Mouse (Mus musculus): ENCODE results near the gene Hoxd8. TPM values are rescaled to one million over a fixed set of nuclear protein-coding genes. Genes with fewer than 3 reads are reported as not detected.
A peak's percentile ranks its signal among the peaks of the same experiment; 100 is the strongest.

The Hoxd8 gene
- polyA plus RNA-seq, 2 experiments: 0.04 to 0.06 TPM

- 3% methylated on average over 16 of the region's 16 CpGs for WGBS (ENCODE audit: insufficient replicate concordance)
- no peak overlapping the region for H3K4me3 ChIP-seq (ENCODE audit: insufficient read depth in 1 of 2, low read depth in 2 of 2, low read length in 2 of 2)
- peaks cover 100% of the 10 kb centered on the region for H3K27me3 ChIP-seq (ENCODE audit: control insufficient read depth, insufficient read depth, low read length)
- H3K36me3 ChIP-seq (replicated peaks; ENCODE audit: control insufficient read depth, insufficient read depth, low read depth): no peaks in the 10 kb centered on the region
- TF ChIP-seq CTCF (IDR thresholded peaks at IDR 0.05; ENCODE audit: low read depth) (peak; percentile 31; the same call in 1 of the 2 replicates), EP300 (IDR thresholded peaks at IDR 0.05; ENCODE audit: low read depth) (no peak)
- no peaks in the 10 kb centered on the region for H3K9me3 ChIP-seq (ENCODE audit: control insufficient read depth, low read length)
- H3K4me2 ChIP-seq (ENCODE audit: low read depth): no peak overlapping the region
- ATAC-seq (ENCODE audit: insufficient read depth): no peak
- H3K9ac ChIP-seq (replicated peaks): no peak overlapping the region
- peak in 1 of 3 experiments; percentile 13 for DNase-seq (ENCODE audit: low read depth in 3 of 3, low spot score in 3 of 3)
- H3K27ac ChIP-seq: no peak overlapping the region
- H3K4me1 ChIP-seq (replicated peaks; ENCODE audit: control insufficient read depth in 2 of 2, insufficient read depth in 2 of 2, low read length in 1 of 2): no peaks in the 10 kb centered on the region
Observed at GRCm38 (mm10) chr2:74694066-74694465, 10.3 kb upstream of the Hoxd8 start.

- Histone ChIP-seq H3K4me3 (ENCODE audit: insufficient read depth in 1 of 2, low read depth in 2 of 2, low read length in 2 of 2) (no peak overlapping the region), H3K9ac (replicated peaks) (no peak overlapping the region), H3K4me2 (ENCODE audit: low read depth) (no peak overlapping the region), H3K36me3 (replicated peaks; ENCODE audit: control insufficient read depth, insufficient read depth, low read depth) (no peaks in the 10 kb centered on the region), H3K27ac (no peak overlapping the region), H3K27me3 (ENCODE audit: control insufficient read depth, insufficient read depth, low read length) (peaks cover 100% of the 10 kb centered on the region), H3K4me1 (replicated peaks; ENCODE audit: control insufficient read depth in 2 of 2, insufficient read depth in 2 of 2, low read length in 1 of 2) (no peaks in the 10 kb centered on the region), H3K9me3 (ENCODE audit: control insufficient read depth, low read length) (no peaks in the 10 kb centered on the region)
- ATAC-seq (ENCODE audit: insufficient read depth) (no peak), DNase-seq (ENCODE audit: low read depth in 3 of 3, low spot score in 3 of 3) (no peak)
- no peak for TF ChIP-seq CTCF (IDR thresholded peaks at IDR 0.05; ENCODE audit: low read depth)
- TF ChIP-seq EP300 (IDR thresholded peaks at IDR 0.05; ENCODE audit: low read depth): no peak
- 6% methylated on average over 1 of the region's 1 CpGs for WGBS (ENCODE audit: insufficient replicate concordance)
Observed at GRCm38 (mm10) chr2:74695383-74695782, 9.0 kb upstream of the Hoxd8 start.

- H3K9me3 ChIP-seq (ENCODE audit: control insufficient read depth, low read length): no peaks in the 10 kb centered on the region
- no peaks in the 10 kb centered on the region for H3K4me1 ChIP-seq (replicated peaks; ENCODE audit: control insufficient read depth in 2 of 2, insufficient read depth in 2 of 2, low read length in 1 of 2)
- ATAC-seq (ENCODE audit: insufficient read depth) (no peak), DNase-seq (ENCODE audit: low read depth in 3 of 3, low spot score in 3 of 3) (no peak)
- H3K27ac ChIP-seq: no peak overlapping the region
- H3K36me3 ChIP-seq (replicated peaks; ENCODE audit: control insufficient read depth, insufficient read depth, low read depth): no peaks in the 10 kb centered on the region
- H3K9ac ChIP-seq (replicated peaks): no peak overlapping the region
- TF ChIP-seq EP300 (IDR thresholded peaks at IDR 0.05; ENCODE audit: low read depth) (no peak), CTCF (IDR thresholded peaks at IDR 0.05; ENCODE audit: low read depth) (no peak)
- no peak overlapping the region for H3K4me3 ChIP-seq (ENCODE audit: insufficient read depth in 1 of 2, low read depth in 2 of 2, low read length in 2 of 2)
- 10% methylated on average over 7 of the region's 7 CpGs for WGBS (ENCODE audit: insufficient replicate concordance)
- H3K4me2 ChIP-seq (ENCODE audit: low read depth): no peak overlapping the region
- H3K27me3 ChIP-seq (ENCODE audit: control insufficient read depth, insufficient read depth, low read length): peaks cover 100% of the 10 kb centered on the region
Observed at GRCm38 (mm10) chr2:74695813-74696430, 8.5 kb upstream of the Hoxd8 start.

- Histone ChIP-seq H3K4me2 (ENCODE audit: low read depth) (no peak overlapping the region), H3K4me3 (ENCODE audit: insufficient read depth in 1 of 2, low read depth in 2 of 2, low read length in 2 of 2) (no peak overlapping the region), H3K27ac (no peak overlapping the region), H3K9me3 (ENCODE audit: control insufficient read depth, low read length) (no peaks in the 10 kb centered on the region), H3K36me3 (replicated peaks; ENCODE audit: control insufficient read depth, insufficient read depth, low read depth) (no peaks in the 10 kb centered on the region), H3K9ac (replicated peaks) (no peak overlapping the region), H3K4me1 (replicated peaks; ENCODE audit: control insufficient read depth in 2 of 2, insufficient read depth in 2 of 2, low read length in 1 of 2) (no peaks in the 10 kb centered on the region), H3K27me3 (ENCODE audit: control insufficient read depth, insufficient read depth, low read length) (peaks cover 100% of the 10 kb centered on the region)
- WGBS (ENCODE audit: insufficient replicate concordance): 3% methylated on average over 34 of the region's 34 CpGs
- ATAC-seq (ENCODE audit: insufficient read depth): no peak
- TF ChIP-seq EP300 (IDR thresholded peaks at IDR 0.05; ENCODE audit: low read depth): no peak
- no peak for TF ChIP-seq CTCF (IDR thresholded peaks at IDR 0.05; ENCODE audit: low read depth)
- no peak for DNase-seq (ENCODE audit: low read depth in 3 of 3, low spot score in 3 of 3)
Observed at GRCm38 (mm10) chr2:74696442-74697335, 7.7 kb upstream of the Hoxd8 start.

- Histone ChIP-seq H3K36me3 (replicated peaks; ENCODE audit: control insufficient read depth, insufficient read depth, low read depth) (no peaks in the 10 kb centered on the region), H3K4me3 (ENCODE audit: insufficient read depth in 1 of 2, low read depth in 2 of 2, low read length in 2 of 2) (peak within 1 kb of the TSS in 1 of 2 experiments; percentile 27; a peak in 2 of 4 replicates), H3K4me1 (replicated peaks; ENCODE audit: control insufficient read depth in 2 of 2, insufficient read depth in 2 of 2, low read length in 1 of 2) (no peaks in the 10 kb centered on the region), H3K9me3 (ENCODE audit: control insufficient read depth, low read length) (no peaks in the 10 kb centered on the region), H3K27ac (no peak within 1 kb of the TSS), H3K4me2 (ENCODE audit: low read depth) (peak within 1 kb of the TSS; percentile 34), H3K9ac (replicated peaks) (no peak within 1 kb of the TSS), H3K27me3 (ENCODE audit: control insufficient read depth, insufficient read depth, low read length) (peaks cover 99% of the 10 kb centered on the region)
- under 1% methylated on average over 43 of the region's 43 CpGs for WGBS (ENCODE audit: insufficient replicate concordance)
- DNase-seq (ENCODE audit: low read depth in 3 of 3, low spot score in 3 of 3) (no peak), ATAC-seq (ENCODE audit: insufficient read depth) (no peak)
- TF ChIP-seq EP300 (IDR thresholded peaks at IDR 0.05; ENCODE audit: low read depth): no peak
- no peak for TF ChIP-seq CTCF (IDR thresholded peaks at IDR 0.05; ENCODE audit: low read depth)
Observed at GRCm38 (mm10) chr2:74697567-74698121, 6.8 kb upstream of the Hoxd8 start, which contains the start of gene Hoxd9. Gene Hoxd9, plus strand, starts transcription at chr2:74697727.

All from liver, embryonic 14.5 days (tissue).